In genomic region chr6:39106812-39107211, GRCm38 (mm10) we compare ENCODE assay signal across 12 mouse cellular contexts. TPM values are rescaled to one million over a fixed set of nuclear protein-coding genes. Genes with fewer than 3 reads are reported as not detected.
DNase-seq lines count a peak whose midpoint lies in the region; ATAC-seq and TF ChIP-seq lines count a peak whose summit lies in the region.
"Had no signal": no experiment of that assay in that cellular context is flagged by ENCODE, and none has a peak within 500 bp of the region (broad histone marks: within the 10 kb centered on the region; RNA-seq: fewer than 3 reads in every experiment).

No protein-coding gene starts in this region.

- ATAC-seq in midbrain, postnatal 0 days (ENCODE audit: low FRiP score) = no peak
- ATAC-seq in midbrain, embryonic 13.5 days = no peak
- 0 out of 2 replicates have a peak, but pooled peaks have one; percentile 44 for ATAC-seq in megakaryocyte-erythroid progenitor cell, adult 5-6 weeks (replicated peaks; ENCODE audit: low FRiP score, low TSS enrichment, poor library complexity, severe bottlenecking)
- ATAC-seq: intestine, embryonic 15.5 days had no signal

- no peak overlapping the region for H3K27ac ChIP-seq in kidney, adult 2 months (ENCODE audit: insufficient read depth, low read depth, low read length)
- no peak overlapping the region for H3K27ac ChIP-seq in midbrain, postnatal 0 days (ENCODE audit: low read depth, low read length)
- H3K27ac ChIP-seq in midbrain, embryonic 13.5 days = no peak overlapping the region
- H3K27ac ChIP-seq in heart, embryonic 10.5 days = no peak overlapping the region
- H3K27ac ChIP-seq: embryonic facial prominence, embryonic 12.5 days; intestine, embryonic 15.5 days had no signal

- no peak for DNase-seq in kidney, adult 2 months
- DNase-seq in kidney, adult 11 months = no peak
- DNase-seq in midbrain, postnatal 0 days (ENCODE audit: low spot score) = no peak
- peak; percentile 26 for DNase-seq in NIH3T3 (ENCODE audit: low read depth)
- no peak for DNase-seq in retina, postnatal 1 day
- no peak for DNase-seq in heart, embryonic 10.5 days (ENCODE audit: low spot score)
- DNase-seq: adrenal gland, postnatal 25 days; cerebellum, adult 18-20 months had no signal

- TF ChIP-seq CTCF in kidney, adult 2 months (conservative IDR thresholded peaks at IDR 0.05; ENCODE audit: insufficient read depth, insufficient read length, low read depth, low read length) = peak; percentile 31; the same call in 1 of the 2 replicates
- TF ChIP-seq CTCF in midbrain, postnatal 0 days (IDR thresholded peaks at IDR 0.05) = peak; percentile 45

- H3K4me3 ChIP-seq in kidney, adult 2 months (ENCODE audit: insufficient read depth, low read depth, low read length) = no peak overlapping the region
- H3K4me3 ChIP-seq in midbrain, postnatal 0 days (ENCODE audit: low read depth, low read length) = no peak overlapping the region
- H3K4me3 ChIP-seq in midbrain, embryonic 13.5 days (replicated peaks) = no peak overlapping the region
- H3K4me3 ChIP-seq in heart, embryonic 10.5 days = no peak overlapping the region
- H3K4me3 ChIP-seq: embryonic facial prominence, embryonic 12.5 days; intestine, embryonic 15.5 days had no signal

- TF ChIP-seq POLR2A in kidney, adult 2 months (IDR thresholded peaks at IDR 0.05; ENCODE audit: low read depth, low read length) = no peak

- no peaks in the 10 kb centered on the region for H3K9me3 ChIP-seq in midbrain, postnatal 0 days (ENCODE audit: low read length)
- no peaks in the 10 kb centered on the region for H3K9me3 ChIP-seq in midbrain, embryonic 13.5 days
- no peaks in the 10 kb centered on the region for H3K9me3 ChIP-seq in heart, embryonic 10.5 days
- H3K9me3 ChIP-seq: embryonic facial prominence, embryonic 12.5 days; intestine, embryonic 15.5 days had no signal

- H3K36me3 ChIP-seq in kidney, adult 2 months (ENCODE audit: control insufficient read depth, insufficient read depth, low read length) = no peaks in the 10 kb centered on the region; the same call in 1 of the 2 replicates
- no peaks in the 10 kb centered on the region for H3K36me3 ChIP-seq in midbrain, postnatal 0 days (ENCODE audit: insufficient read depth, low read length)
- no peaks in the 10 kb centered on the region for H3K36me3 ChIP-seq in midbrain, embryonic 13.5 days
- H3K36me3 ChIP-seq in heart, embryonic 10.5 days = no peaks in the 10 kb centered on the region
- H3K36me3 ChIP-seq: embryonic facial prominence, embryonic 12.5 days; intestine, embryonic 15.5 days had no signal

- no peak overlapping the region for H3K4me2 ChIP-seq in midbrain, postnatal 0 days (ENCODE audit: low read depth, low read length, poor library complexity, severe bottlenecking)
- no peak overlapping the region for H3K4me2 ChIP-seq in midbrain, embryonic 13.5 days (replicated peaks)
- H3K4me2 ChIP-seq: embryonic facial prominence, embryonic 12.5 days; intestine, embryonic 15.5 days had no signal

- H3K9ac ChIP-seq in midbrain, postnatal 0 days (replicated peaks; ENCODE audit: low read length, poor library complexity, severe bottlenecking) = no peak overlapping the region
- no peak overlapping the region for H3K9ac ChIP-seq in midbrain, embryonic 13.5 days (replicated peaks)
- H3K9ac ChIP-seq: embryonic facial prominence, embryonic 12.5 days; intestine, embryonic 15.5 days had no signal

- no peaks in the 10 kb centered on the region for H3K27me3 ChIP-seq in kidney, adult 2 months (replicated peaks; ENCODE audit: control insufficient read depth, insufficient read depth, low read length)
- no peaks in the 10 kb centered on the region for H3K27me3 ChIP-seq in midbrain, postnatal 0 days (ENCODE audit: insufficient read depth, low read length)
- no peaks in the 10 kb centered on the region for H3K27me3 ChIP-seq in midbrain, embryonic 13.5 days
- H3K27me3 ChIP-seq in heart, embryonic 10.5 days (ENCODE audit: insufficient read depth, poor library complexity, severe bottlenecking) = no peaks in the 10 kb centered on the region
- H3K27me3 ChIP-seq: embryonic facial prominence, embryonic 12.5 days; intestine, embryonic 15.5 days had no signal

- 71% methylated on average over 2 of the region's 2 CpGs for WGBS in kidney, adult 2 months
- 59% methylated on average over 2 of the region's 2 CpGs for WGBS in midbrain, postnatal 0 days
- WGBS in midbrain, embryonic 13.5 days = 57% methylated on average over 2 of the region's 2 CpGs
- WGBS in heart, embryonic 10.5 days = 56% methylated on average over 2 of the region's 2 CpGs

- H3K4me1 ChIP-seq in kidney, adult 2 months (ENCODE audit: control insufficient read depth, insufficient read depth, low read length) = no peaks in the 10 kb centered on the region
- H3K4me1 ChIP-seq in midbrain, postnatal 0 days (ENCODE audit: insufficient read depth, low read length) = no peaks in the 10 kb centered on the region
- H3K4me1 ChIP-seq in midbrain, embryonic 13.5 days (replicated peaks) = no peaks in the 10 kb centered on the region
- no peaks in the 10 kb centered on the region for H3K4me1 ChIP-seq in heart, embryonic 10.5 days
- H3K4me1 ChIP-seq: embryonic facial prominence, embryonic 12.5 days; intestine, embryonic 15.5 days had no signal

RNA-seq across cellular contexts. Expression of gene Parp12, which starts 11.3 kb away (rescaled TPM):
- polyA plus RNA-seq in kidney, adult 2 months (2012; rRNA removed) = 18.8 and 20.1 TPM in 2 replicates
- 4.2 and 9.1 TPM in 2 replicates for total RNA-seq in midbrain, postnatal 0 days (2014; rRNA removed)
- polyA plus RNA-seq in midbrain, postnatal 0 days (2015; fragmentation: Nextera tagmentation; extraction: Ambion mirVana) = 2.8 and 3.1 TPM in 2 replicates
- polyA plus RNA-seq in midbrain, embryonic 13.5 days (2015; fragmentation: Nextera tagmentation; extraction: Ambion mirVana) = 1.4 and 1.7 TPM in 2 replicates
- 3.5 and 4.5 TPM in 2 replicates for total RNA-seq in megakaryocyte-erythroid progenitor cell, adult 5-6 weeks (2014; fragmentation: Nextera tagmentation)
- 5.6 and 9.1 TPM in 2 replicates for total RNA-seq in megakaryocyte-erythroid progenitor cell, adult 5-6 weeks (2017)
- 3.3 and 4.5 TPM in 2 replicates for polyA plus RNA-seq in heart, embryonic 10.5 days (2016; fragmentation: Nextera tagmentation; extraction: Ambion mirVana)
